Mouse (Mus musculus): Measurements from ENCODE around the gene Babam2. TPM values are rescaled to one million over a fixed set of nuclear protein-coding genes. Genes with fewer than 3 reads are reported as not detected.

Babam2 gene
- total RNA-seq, 4 experiments from 2014 or later: 109 to 127 (median 118) TPM

DNA sequence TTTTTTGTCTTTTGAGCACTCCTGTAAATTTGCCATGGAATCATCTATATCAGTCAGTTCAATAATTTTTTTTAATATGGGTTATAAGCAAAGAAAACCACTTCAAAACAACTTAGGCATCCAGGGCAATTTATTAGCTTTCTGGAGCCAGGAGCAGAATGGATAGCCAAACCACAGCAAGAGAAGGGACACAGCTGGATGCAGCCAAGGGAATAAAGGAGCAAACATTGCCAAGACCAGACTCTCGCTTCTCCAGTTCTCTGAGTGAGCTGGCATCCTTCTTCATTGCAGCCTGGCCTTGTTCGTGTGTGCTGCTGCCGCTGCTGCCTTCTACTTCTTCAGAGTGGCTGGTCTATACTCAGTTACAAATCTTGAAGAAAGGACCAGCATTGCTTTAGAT lies 190.9 kb downstream of the Babam2 start:
- no peak for DNase-seq

DNA sequence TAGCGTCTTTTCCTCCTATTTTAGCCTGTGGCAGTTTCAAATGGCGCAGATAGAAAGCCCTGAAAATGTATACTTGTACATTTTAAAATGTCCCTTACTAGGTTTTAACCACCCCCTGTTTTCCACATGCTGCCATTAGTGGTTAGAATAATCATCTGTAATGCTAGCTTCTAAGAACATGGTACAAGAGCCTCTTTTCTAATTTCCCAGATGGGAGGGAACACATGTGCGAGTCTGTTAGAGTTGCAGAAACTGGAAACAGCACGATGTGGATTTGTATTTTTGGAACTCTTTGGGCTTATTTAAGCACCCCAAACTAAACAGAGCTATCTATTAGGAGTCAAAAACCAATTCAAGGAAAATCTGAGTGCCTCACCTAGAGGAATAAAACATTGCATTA lies 195.1 kb downstream of the Babam2 start:
- DNase-seq: no peak

DNA sequence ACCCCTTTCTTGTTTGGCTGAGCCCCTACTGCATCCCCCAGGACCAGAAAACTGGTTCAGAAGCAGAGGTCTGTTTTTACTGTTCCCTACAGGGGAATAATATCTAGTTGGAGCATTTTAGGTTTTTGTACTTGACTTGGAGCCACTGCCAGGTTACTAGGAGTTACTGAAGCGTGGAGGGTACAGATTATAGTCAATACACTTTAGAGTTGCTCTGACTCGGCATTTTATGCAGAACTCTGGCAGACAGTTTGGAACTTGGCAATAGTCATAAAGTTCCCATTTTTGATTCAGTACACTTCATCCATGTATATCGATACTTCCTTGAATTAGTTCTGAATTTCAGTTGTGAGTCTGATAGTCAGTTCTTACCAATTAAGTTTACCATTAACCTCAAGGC lies 202.4 kb downstream of the Babam2 start:
- no peak for DNase-seq

DNA sequence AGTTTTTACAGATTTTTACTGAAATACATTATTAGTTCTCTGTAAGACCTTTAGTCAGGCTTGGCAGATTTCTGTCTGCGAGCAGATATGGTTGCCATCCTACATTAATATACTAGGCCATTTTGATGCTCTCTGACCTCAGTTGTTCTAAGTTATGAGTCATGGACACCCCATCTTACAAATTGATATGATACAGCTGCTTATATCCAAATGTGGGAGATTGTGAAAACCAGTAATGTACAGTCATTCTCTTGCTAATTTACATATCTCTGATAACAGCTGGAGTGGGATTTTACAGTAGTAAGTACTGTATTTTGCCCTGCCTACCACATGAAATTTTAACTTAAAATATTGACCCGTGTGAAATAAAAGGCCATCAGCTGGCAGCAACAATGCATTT lies 204.7 kb downstream of the Babam2 start:
- DNase-seq: no peak

DNA sequence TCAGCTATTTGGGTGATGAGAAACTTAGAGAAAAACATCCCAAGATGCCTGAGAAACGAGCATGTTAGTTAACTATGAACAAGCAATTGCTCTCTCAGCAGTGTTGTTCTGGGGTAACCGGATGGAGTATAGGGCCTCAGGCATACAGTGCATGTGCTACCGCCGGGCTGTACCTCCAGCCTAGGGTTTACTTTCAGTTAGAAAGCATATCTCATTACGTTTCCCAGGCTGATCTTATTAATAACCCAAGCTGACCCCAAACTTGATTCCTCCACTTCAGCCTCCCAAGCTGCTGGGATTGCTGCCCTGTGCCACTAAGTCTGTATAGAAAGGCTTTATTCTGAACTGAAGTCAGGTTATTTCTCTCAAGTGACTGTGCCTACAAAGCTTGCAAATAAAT lies 205.4 kb downstream of the Babam2 start:
- DNase-seq: no peak

DNA sequence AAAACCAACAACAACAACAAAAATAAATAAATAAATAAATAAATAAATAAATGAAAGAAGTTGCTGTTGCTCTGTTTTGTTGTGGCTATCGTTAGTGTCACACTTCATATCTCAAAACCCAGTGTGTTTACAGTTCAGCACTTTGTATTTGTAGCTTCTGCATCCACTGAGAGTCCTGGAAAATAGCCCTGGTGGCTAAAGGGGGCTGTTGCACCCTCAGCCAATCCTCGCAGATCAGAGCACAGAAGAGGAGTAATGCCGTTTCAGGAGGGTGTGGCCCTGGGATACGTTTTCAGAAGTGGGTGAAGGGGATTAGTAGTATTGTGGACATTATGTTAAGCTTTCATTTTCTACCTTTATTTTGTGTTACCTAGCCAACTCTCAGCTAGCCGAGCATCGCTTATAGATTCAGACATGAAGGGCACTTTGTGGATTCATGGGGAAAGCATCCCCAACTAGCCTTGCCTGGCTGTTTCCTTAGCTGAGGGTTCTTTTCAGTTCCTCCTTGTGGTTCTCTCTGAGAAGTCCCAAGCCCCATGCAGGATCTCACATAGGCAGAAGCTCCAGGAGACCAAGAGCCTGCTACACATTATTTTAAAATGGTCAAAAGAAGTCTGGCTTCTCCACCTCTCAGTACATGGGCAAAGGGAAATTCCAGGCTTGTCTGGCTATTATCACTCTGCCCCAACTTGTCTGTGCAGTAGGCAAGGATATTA lies 207.6 kb downstream of the Babam2 start:
- no peak for DNase-seq

DNA sequence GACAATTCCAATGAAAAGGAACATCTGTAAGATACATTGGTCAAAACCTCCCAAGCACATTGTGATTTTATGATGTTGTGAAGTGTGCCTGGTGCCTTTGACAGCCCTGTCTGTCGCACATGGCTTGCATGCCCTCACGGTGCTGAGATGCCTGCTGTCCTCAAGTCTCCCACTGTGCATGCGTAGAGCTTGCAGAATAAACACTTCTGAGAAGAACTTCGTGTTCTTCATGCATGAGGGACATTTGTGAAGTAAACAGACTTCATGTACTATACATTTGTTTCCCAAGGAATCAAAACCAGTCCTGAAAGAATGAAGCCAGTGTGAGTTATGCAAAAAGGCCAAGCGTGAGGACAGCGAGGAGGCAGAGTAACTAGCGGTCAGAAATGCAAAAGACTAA lies 208.3 kb downstream of the Babam2 start:
- DNase-seq: no peak

DNA sequence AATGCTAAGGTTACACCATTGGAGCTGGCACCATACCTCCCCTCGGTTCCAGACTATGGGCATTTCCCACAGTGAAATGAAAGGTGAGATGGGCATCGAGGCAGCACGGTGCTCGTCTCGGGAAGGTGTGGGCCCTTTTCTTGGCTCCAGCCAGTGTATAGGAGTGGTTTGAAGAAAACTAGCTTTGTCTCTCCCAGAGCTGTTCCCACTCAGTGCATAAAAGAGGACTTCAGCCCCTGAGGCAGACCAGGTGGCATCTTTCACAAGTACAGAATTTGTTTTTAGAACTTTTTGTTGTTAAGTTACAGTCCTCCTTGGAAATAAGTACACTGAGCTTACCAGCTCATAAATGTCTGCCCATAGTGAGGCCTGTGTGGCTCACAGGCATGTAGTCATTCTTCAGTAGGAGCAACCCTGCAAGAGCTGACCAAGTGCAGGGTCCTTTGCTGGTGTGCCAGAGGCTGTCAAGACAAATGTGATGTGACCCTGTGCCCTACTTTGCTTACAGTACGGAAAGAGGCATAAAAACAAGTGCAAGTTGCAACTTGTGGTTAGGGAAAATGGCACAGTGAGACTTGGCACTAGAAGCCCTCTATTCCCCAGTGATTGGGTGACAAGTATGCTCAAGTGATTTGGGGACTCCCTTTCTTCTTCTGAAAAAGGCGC lies 208.9 kb downstream of the Babam2 start:
- DNase-seq: no peak

DNA sequence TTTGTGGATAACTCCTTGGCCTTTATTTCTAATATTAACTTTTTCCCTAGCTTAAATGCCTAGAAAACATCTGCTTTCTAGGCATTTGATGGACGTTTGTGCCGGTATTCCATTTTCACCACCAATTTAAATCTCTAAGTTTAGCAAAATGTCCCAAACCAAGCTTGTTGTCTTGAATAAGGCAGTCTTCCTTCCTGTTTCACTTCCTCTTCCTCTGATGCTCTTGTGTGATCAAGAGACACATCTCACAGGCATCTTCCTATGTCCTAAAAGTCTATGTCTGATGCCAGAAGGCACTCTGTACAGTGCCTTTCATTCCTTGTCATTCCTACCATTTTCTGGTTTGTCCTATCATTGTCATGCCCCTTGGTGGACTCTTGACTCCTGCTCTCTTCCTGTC lies 210.5 kb downstream of the Babam2 start:
- DNase-seq: no peak

DNA sequence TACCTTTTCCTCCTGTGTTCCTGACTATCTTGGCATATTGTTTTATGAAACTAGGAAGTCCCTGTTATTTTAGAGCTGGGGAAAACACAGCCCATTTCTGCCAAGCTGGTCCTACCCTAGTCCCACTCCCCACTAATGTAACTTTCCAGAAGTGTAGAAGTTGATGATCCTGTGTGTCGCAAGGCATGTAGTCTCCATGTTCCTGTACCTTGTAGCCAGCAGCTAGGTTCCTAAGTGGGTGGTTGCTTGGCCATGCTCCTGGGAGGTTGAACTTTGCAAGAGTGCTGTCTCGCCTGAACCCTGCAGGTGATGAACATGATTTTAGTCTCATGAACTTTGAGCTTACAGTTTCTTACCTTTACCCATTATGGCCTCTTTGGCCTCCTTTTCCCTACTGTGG lies 211.3 kb downstream of the Babam2 start:
- no peak for DNase-seq

DNA sequence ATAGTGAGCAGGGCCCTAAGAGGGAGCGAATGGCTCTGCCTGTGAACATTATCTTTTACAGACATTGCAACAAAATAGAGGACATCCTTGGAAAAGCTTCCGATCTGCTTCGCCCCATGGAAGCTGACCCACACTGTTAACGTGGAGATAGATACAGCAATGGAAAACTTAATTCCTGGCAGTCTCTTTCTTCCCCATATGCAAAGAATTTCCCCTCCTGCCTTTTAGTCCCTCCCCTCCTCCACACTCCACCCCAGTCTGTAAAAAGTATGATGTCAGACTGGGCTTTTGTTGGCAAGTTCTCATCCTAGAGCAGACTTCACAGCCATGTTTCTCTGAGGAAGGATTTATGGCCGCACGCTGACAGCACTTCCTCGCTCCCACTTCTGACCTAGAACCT lies 218.8 kb downstream of the Babam2 start:
- DNase-seq: no peak

DNA sequence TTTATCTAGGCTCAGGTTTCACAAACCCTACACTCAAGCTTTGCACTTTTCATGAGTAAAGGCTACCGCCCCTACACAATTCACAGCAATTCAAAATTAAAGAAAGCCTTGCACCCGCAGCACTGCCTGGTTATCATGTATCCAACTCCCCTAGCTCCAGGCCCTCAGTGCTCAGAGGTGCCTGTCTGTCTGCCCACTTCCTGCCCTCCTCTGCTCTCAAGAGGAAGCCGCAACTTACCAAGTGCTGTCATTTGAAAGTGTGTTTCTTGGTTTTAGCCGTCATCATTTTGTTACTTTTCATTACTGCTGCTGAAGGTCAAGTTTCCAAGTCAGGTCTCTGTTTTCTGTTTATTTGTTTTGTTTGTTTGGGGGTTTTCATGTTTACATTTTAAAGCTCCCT lies 221.1 kb downstream of the Babam2 start:
- DNase-seq: no peak

DNA sequence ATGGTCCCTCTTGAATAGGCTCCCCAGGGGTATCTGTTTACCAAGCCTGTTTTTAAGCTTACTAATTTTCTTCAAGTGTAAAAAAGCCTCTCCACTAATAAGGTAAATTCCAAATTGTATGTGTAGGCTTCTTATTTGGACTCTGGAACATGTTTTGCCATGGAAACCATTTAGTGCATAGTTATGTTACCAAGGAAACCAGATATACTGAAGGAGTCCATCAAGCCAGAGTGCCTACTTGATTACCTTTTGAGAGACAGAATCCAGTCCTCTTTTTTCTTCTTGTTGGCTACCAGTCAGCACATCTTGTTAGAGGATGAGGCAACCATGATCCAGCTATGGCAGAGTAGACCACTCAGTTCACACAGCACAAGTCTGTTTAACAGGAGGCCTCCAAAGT lies 222.6 kb downstream of the Babam2 start:
- DNase-seq: no peak

DNA sequence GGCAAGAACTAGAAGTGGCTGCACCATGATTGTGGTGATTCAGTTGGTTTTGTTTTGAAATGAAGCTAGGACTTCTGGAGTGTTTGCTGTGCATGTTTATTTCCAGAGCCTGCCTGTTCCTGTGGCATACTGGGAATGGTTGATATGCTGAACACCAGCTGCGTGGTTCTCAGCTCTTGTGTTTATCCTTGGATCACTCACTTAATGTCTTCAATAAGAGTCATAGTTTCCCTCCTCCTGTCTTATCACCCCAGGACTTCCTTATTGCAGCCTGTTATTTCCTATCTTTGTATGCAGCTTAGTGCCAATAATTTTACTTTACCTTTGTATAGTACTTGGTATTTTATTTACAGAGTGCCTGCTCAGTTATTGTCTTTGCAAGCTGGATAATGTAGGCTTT lies 223.4 kb downstream of the Babam2 start:
- DNase-seq: no peak

DNA sequence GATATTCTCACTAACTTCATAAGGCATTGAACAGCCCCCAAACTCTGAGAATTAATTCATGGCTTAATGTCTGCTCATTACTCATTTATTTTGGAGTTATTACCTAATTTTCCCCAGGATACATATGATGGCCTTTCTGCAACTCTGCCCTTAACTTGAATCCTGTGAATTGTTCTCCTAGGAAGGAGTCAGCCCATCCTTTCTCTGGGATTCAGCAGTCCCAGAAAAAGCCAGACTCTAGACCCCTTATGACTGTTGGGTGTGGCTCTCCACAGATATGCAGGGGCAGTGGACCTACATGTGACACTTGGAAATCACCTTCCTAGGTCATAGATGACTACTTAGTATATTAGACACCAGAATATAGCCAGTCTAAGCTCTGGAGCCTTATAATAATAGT lies 226.6 kb downstream of the Babam2 start:
- DNase-seq: no peak

DNA sequence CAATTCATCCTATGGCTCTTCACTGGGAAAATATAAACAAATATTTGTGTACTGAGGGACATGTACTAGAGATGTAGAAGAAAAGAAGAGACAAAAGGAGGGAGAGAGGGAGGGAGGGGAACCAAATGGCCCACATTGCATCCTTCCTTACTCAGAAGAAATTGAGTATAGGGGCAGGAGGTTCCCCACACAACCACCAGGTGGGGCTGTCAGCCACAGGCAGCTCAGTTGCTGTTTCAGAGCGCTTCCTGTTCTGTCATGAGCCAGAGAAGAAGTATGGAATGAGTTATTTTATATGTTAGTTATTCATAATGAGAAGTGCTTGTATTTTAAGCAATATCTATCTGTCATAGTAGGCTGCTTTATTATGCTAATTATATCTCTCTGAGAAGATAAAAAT lies 229.1 kb downstream of the Babam2 start:
- no peak for DNase-seq

DNA sequence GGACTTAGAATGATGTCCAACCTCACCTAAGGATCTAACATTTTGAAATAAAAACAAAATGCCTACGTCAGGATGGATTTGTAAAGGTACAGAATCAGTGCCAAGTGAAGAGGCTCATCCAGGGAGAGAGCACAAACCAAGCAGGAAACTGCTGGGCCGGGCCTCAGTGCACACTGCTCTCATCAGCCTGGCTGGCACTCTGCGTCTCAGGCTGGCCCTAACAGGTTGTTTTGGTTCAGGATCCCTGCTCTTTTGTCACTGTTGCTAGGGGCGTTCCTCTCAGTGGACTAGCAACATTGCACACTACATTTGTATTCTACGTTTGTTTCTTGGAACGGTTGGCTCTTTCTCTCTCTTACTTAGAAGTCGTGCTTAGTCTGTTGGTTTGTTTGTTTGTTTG lies 231.5 kb downstream of the Babam2 start:
- no peak for DNase-seq

DNA sequence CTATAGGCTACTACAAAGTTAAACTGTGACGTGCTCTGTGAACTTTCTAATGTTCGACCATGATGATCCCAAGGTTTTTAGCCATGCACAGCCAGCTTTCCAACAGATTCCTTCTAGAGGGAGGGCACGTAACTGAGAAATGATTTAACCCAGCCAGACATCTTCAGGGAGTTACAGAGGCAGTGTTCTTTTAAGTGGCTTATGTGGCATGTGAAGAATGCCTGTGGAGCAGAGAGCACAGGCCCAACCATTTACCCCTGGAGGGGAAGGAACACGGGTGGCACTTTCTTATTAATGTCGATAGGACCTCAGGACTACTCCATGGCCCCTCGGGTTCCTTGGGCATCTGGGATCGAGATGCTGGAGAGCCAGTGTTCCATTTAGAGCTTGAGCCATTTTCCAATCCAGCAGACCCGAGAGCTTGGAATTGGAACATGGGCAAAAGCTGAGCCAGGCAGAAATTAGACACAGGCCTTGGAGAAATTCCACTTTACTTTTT lies 233.7 kb downstream of the Babam2 start:
- no peak for DNase-seq

DNA sequence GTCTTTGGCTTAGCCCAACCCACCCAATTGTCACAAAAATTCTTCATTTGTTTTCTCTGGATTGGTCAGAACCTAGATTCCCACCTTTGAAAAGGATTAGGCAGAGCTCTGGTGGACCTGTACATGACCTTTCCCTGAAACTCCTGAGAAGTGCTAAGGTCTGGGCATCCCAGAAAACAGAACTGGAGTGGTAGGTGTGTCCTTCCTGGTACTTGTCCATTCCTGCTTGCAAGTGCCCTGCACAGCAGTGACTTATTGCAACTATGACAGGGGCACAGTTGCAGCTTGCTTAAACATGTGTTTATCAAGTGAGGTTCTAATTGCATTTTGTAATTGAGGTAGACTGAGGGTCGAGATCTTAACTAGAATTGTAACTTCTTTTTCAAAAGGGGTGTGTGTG lies 234.2 kb downstream of the Babam2 start:
- DNase-seq: no peak

DNA sequence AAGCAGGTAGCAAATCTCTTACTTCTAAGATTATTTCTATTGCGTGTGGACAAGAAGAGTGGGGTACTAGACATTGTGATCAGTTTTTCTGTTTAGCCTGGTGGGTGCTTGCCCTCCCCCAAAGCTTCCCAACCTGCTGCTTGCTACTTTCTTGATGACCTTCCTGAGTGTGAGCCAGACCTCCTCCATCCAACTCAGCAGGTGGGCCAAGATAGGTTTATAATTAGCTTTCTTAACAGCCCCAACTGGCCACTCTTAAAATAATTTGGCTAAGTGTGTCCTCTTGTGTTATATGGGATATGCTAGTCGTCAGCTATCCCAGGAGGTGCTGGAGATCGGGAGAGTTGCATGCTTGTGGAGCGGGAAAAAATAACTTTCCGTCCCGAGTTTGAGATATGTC lies 235.8 kb downstream of the Babam2 start:
- DNase-seq: no peak

DNA sequence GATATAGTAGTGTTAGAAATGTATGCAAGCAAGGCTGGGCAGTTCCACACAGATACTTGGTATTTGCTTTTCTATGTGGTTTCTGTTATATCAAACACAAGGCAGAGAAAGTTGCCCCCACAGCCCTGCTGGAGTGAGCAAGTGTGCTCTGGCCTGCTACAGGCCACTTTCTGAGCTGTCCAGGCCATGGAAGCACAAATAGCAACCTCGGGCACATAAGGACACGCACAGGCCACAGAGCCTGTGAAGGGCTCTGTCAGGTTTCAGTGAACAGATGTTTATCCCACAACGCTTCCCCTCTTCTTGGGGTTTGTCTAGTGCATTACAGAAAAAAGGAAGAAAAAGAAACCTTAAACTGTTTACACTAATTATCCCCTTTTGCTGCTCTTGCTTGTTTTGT lies 236.9 kb downstream of the Babam2 start:
- DNase-seq: no peak

DNA sequence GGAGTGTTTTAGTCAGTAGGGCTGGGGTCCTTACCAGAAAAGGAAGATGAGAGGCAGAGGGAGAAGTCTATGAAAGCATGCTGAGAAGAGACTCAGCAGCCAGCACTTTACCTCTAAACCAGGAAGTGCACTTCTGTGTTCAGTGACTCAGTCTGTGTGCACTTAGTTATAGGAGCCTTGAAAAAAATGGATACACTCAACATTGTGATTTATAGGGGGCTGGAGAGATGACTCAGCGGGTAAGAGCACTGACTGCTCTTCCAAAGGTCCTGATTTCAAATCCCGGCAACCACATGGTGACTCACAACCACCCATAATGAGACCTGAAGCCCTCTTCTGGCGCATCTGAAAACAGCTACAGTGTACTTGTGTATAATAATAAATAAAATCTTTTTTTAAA lies 238.5 kb downstream of the Babam2 start:
- peak; percentile 68 for DNase-seq

DNA sequence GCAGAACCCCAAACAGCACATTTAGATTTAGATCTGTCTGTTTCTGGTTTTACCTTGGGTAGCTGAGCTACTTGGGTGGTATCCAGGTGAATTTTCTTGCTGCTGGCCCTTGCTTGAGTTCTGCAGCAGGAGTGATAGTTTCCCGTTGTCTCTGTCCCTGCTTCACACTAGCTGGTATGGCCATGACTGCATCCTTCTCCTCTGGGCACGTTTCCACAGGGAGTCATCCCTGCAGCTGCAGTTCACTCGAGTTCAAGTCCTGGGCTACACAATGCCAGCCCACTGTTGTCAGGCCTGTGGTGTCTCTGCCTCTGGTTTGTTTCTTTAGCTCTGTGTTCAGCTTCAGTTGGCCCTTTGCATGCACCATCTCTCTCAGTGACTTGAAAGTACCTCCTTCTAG lies 239.0 kb downstream of the Babam2 start:
- no peak for DNase-seq

DNA sequence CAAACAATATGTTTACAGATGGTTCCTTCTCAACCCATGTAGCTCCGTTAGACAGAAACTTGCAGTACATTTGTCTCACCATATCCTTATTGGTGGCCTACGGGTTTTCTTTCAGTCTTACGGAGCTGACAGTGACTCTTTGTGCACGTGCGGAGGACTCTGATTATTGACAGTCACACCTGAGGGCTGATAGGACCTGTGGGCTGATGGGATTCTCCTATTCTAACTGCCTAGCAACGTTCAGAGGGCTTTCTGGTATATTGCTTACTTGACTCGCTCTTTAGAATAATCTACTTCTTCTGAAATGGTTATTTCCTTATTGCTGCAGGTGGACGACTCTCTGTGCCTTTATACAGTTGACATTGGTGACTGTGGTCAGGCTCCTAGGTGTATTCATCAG lies 243.4 kb downstream of the Babam2 start:
- no peak for DNase-seq

DNA sequence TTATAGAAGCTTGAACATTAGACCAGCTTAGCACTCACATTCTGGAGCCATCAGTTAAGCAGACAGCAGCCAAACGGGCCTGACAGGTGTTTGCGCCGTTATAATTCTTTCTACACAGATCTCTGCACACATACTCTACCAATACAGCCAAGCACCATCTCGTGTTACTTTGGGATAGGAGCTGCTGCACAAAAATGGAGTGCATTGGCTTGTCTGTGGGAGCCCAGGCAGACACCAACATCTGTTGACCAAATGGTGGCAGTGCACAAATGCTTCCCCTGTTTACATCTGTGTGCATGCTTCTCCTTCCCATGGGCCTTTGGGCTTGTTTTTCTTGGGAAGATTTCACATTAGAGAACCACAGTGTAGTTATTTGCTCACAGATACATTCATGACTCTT lies 249.7 kb downstream of the Babam2 start:
- DNase-seq: no peak

All from adrenal gland, adult 8-10 months (tissue).